Mouse (Mus musculus): ENCODE data around the gene Gm17662.

DNA sequence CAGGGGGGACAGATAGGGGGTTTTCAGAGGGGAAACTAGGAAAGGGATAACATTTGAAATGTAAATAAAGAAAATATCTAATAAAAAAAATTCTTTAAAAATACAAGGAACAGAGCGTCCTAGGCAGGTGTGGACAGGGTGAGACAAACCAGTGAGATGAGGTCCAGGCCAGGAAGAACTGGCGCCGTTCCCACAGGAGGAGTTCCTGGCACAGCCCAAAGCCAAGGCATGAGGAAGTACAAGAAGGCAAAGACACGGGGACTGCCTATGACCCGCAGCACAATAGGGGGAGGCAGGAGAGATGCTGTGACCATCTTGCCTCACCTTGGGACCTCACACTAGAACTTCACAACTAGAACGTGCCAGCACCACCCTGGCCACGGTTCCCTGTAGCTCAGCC, 34.6 kb downstream of the Gm17662 start:
- TF ChIP-seq CTCF (IDR thresholded peaks at IDR 0.05; ENCODE audit: low read depth) (no peak), EP300 (IDR thresholded peaks at IDR 0.05; ENCODE audit: low read depth) (no peak)
